Mouse (Mus musculus) heart, postnatal 0 days (tissue): ENCODE data around the gene Elk4.

Source experiments
- CTCF ChIP-seq: IDR thresholded peaks from 2 replicates; pipeline ENCODE4 v1.5.1; 2016; ENCODE audit warnings: antibody characterized with exemption, control low read depth, low read depth
- EP300 ChIP-seq: IDR thresholded peaks from 2 replicates; pipeline ENCODE4 v1.6.1; 2016; ENCODE audit warnings: antibody characterized with exemption, low read depth

GRCm38 (mm10) chr1:131969825-131970224, 37.6 kb upstream of the Elk4 start:
- no peak for TF ChIP-seq CTCF
- no peak for TF ChIP-seq EP300
